Mouse (Mus musculus): Measurements from ENCODE around the gene BC017158.

The BC017158 gene

DNA sequence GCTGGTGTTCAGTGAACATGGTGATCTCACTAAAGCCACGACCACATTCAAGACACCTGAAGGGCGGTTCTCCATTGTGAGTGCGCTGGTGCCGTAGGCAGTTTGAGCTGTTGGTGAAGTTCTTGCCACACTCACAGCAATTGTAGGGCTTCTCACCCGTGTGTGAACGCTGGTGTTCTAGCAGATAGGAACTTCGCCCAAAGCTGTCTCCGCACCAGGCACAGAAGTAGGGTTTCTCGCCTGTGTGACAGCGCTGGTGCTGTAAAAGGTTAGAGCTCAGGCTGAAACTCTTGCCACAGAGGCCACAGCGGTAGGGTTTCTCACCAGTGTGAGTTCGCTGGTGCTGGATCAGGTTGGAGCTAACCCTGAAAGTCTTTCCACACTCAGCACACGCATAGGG is 61.5 kb downstream of the BC017158 start:
- DNase-seq (ENCODE audit: low read depth, low spot score): no peak

DNA sequence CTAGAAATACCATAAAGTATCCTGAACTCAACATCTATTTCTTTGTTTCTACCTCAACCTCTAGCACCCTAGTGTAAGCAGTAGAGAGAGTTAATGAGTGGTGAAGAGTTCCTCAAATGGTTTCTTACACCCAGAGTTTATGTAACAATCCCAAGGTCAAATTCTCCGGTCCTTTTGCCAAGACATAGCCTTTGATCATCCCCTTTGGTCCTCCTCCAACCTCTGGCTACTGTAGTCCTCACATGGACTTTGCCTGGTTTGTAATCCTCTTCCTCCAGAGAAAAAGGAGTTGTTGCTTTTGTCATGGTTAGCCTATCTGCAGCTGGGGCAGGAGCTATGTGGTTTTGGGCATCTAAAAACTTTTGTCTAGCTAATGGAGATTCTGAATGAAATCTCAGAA is 62.5 kb downstream of the BC017158 start:
- no peak for DNase-seq (ENCODE audit: low read depth, low spot score)

DNA sequence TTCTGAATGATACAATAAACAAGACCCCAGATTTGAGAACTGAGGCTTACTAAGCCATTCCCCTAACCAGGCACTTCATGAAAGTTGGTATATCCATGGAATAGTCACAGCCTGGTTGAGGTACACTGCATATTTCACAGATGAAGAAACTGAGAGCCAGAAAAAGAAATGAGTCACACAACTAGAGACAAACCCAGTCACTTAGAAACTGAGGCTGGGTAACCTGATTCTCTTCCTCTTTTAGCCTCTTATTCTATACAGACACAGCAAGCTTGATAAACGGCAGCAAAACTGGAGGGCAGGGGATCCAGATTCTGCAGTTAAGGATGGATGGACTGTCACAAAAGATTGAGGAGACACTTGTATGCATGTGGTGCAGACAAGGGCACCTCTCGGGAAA is 63.2 kb downstream of the BC017158 start:
- peak; percentile 61 for DNase-seq (ENCODE audit: low read depth, low spot score)

DNA sequence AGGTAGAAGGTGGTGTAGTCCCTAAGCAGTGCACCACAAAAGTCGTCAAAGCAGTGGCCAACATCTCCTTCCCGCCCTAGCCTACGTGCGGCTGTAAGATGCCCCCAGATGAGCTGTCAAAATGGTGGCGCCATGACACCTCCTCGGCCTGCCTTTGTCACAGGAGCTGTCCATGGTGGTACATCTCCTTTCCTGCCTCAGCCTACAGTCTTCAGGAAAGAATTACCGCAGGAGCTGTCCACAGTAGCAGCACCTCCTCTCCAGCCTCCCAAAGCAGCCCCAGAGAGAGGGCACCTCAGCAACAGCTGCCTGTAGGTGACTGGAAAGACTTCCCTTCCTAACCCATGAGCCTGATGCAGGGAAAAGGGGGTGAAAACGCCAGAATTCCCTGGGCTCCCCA is 66.2 kb downstream of the BC017158 start:
- peak; percentile 46 for DNase-seq (ENCODE audit: low read depth, low spot score)
